Mouse (Mus musculus) central nervous system, embryonic 18 days (tissue): Measurements from ENCODE around the gene Gorab. TPM values are rescaled to one million over a fixed set of nuclear protein-coding genes. Genes with fewer than 3 reads are reported as not detected.

Source experiments
- polyA plus RNA-seq: library from polyadenylated mRNA; depleted of rRNA; stranded (reverse); fragments of >200 nt; gene quantifications from 2 replicates; pipeline ENCODE4 v1.2.3, GENCODE M21; 2012; rRNA removed

Gorab gene
- polyA plus RNA-seq: 14.4 and 14.5 TPM in 2 replicates

DNA sequence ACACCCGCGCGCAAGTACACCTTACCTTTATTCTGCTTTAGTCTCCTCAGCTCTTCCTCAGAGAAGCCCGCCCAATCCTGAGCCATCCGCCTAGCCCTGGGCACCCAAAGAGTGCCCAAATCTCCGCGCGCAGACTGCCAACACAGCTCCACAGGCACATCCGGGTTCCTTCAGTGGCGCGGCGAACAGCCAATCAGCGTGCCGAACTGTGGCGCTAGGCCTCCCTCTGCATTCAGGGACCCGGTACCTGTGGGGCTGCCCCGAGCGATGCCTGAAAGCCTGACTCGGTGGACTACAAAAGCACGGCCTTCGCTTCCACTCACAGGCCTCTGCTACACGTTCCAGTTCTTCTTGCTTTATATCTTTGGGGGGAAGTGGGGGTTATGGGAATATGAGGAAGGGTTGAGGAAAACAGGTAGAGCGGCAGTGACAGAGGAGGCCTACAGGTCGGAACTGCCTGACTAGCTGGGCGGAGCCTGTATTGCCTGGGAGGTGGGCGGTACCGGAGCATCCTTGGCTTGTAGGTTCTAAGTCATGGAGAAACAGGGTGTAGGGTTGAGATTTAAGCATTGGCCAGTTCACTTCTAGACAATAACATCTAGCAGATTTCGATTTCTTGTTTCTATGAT is at the start of gene Gorab:
Gene Gorab, minus strand, starts transcription at position 172 of the 629 bp plus-strand sequence.

Other genes starting within 250 kb of the Gorab start
- gene Prrx1, start 90.0 kb downstream of the Gorab start, polyA plus RNA-seq: 3.1 and 5.5 TPM in 2 replicates